In genomic region chr10:96970737-96971136, GRCm38 (mm10) we compare ENCODE assay signal across 35 mouse cellular contexts.
DNase-seq lines count a peak whose midpoint lies in the region; ATAC-seq lines count a peak whose summit lies in the region.
"Had no signal": no experiment of that assay in that cellular context is flagged by ENCODE, and none has a peak within 500 bp of the region (broad histone marks: within the 10 kb centered on the region; RNA-seq: fewer than 3 reads in every experiment).

No protein-coding gene starts in this region.

- WGBS in neural tube, embryonic 11.5 days = 59% methylated on average over 4 of the region's 4 CpGs

- no peak overlapping the region for H3K4me2 ChIP-seq in neural tube, embryonic 11.5 days (ENCODE audit: low read depth)
- H3K4me2 ChIP-seq: embryonic facial prominence, embryonic 15.5 days; forebrain, embryonic 12.5 days; heart, embryonic 13.5 days; hindbrain, embryonic 12.5 days; limb, embryonic 15.5 days; liver, embryonic 13.5 days; lung, embryonic 14.5 days had no signal

- intact Hi-C loops in left cerebral cortex, postnatal 4 days (cut with DNase I) = no loop called here
- intact Hi-C loops in left cerebral cortex, postnatal 36 days (cut with DNase I) = no loop called here
- intact Hi-C loops in heart, postnatal 36 days (cut with DNase I) = no loop called here

- H3K27me3 ChIP-seq in neural tube, embryonic 11.5 days (ENCODE audit: control insufficient read depth, insufficient read depth, low read length) = no peaks in the 10 kb centered on the region
- H3K27me3 ChIP-seq: embryonic facial prominence, embryonic 15.5 days; forebrain, embryonic 12.5 days; heart, embryonic 13.5 days; hindbrain, embryonic 12.5 days; limb, embryonic 15.5 days; liver, embryonic 13.5 days; Patski had no signal

- H3K9ac ChIP-seq in neural tube, embryonic 11.5 days (ENCODE audit: low read length) = no peak overlapping the region
- H3K9ac ChIP-seq: embryonic facial prominence, embryonic 15.5 days; forebrain, embryonic 12.5 days; forebrain, postnatal 0 days; heart, embryonic 13.5 days; hindbrain, embryonic 12.5 days; limb, embryonic 15.5 days; liver, embryonic 13.5 days; lung, embryonic 14.5 days had no signal

- no peaks in the 10 kb centered on the region for H3K4me1 ChIP-seq in neural tube, embryonic 11.5 days (ENCODE audit: control insufficient read depth, insufficient read depth, low read length)
- H3K4me1 ChIP-seq: embryonic facial prominence, embryonic 10.5 days; forebrain, embryonic 12.5 days; heart, embryonic 13.5 days; hindbrain, embryonic 12.5 days; limb, embryonic 10.5 days; limb, embryonic 15.5 days; liver, embryonic 13.5 days had no signal

- H3K4me3 ChIP-seq in neural tube, embryonic 11.5 days (ENCODE audit: low read depth, low read length) = no peak overlapping the region
- H3K4me3 ChIP-seq: embryonic facial prominence, embryonic 10.5 days; embryonic facial prominence, embryonic 15.5 days; forebrain, embryonic 12.5 days; heart, embryonic 13.5 days; hindbrain, embryonic 12.5 days; layer of hippocampus, adult 2 months; left cerebral cortex, adult 2 months; limb, embryonic 10.5 days; limb, embryonic 15.5 days; liver, embryonic 13.5 days had no signal

- H3K9me3 ChIP-seq in neural tube, embryonic 11.5 days (ENCODE audit: control insufficient read depth, low read length) = no peaks in the 10 kb centered on the region
- H3K9me3 ChIP-seq: embryonic facial prominence, embryonic 10.5 days; embryonic facial prominence, embryonic 15.5 days; forebrain, embryonic 12.5 days; heart, embryonic 13.5 days; hindbrain, embryonic 12.5 days; limb, embryonic 10.5 days; limb, embryonic 15.5 days; liver, embryonic 13.5 days had no signal

- DNase-seq in embryo, embryonic 10 days (ENCODE audit: low spot score) = peak; percentile 21
- DNase-seq in embryo, embryonic 11 days = no peak
- DNase-seq in left cerebral cortex, postnatal 4 days = peak; percentile 21
- no peak for DNase-seq in left cerebral cortex, postnatal 36 days (ENCODE audit: low spot score in 2 of 2)
- DNase-seq in neural tube, embryonic 11.5 days (ENCODE audit: low spot score) = peak; percentile 29
- no peak for DNase-seq in neural tube, embryonic 10.5 days (ENCODE audit: extremely low spot score, low spot score)
- DNase-seq in Muller cell, postnatal 12 days (ENCODE audit: inconsistent ontology term) = no peak
- DNase-seq in heart, postnatal 36 days = no peak
- DNase-seq: adrenal gland, postnatal 14 days; cerebellum, adult 11 months; cerebellum, adult 9-10 months; cerebellum, postnatal 36 days; forebrain, postnatal 0 days; gastrocnemius, postnatal 10 days; heart, postnatal 10 days; kidney, adult 2 months; kidney, postnatal 36 days; liver, embryonic 13.5 days; lung, embryonic 14.5 days; lung, postnatal 36 days; midbrain, embryonic 14.5 days; right cerebral cortex, adult 18-20 months; spleen, adult 18-20 months; thymus, postnatal 36 days had no signal

- H3K27ac ChIP-seq in neural tube, embryonic 11.5 days (ENCODE audit: low read depth, low read length) = no peak overlapping the region
- H3K27ac ChIP-seq: embryonic facial prominence, embryonic 10.5 days; embryonic facial prominence, embryonic 15.5 days; forebrain, embryonic 12.5 days; heart, embryonic 13.5 days; hindbrain, embryonic 12.5 days; layer of hippocampus, adult 2 months; left cerebral cortex, adult 2 months; limb, embryonic 10.5 days; limb, embryonic 15.5 days; liver, embryonic 13.5 days had no signal

- H3K36me3 ChIP-seq in neural tube, embryonic 11.5 days (ENCODE audit: control insufficient read depth, insufficient read depth, low read length) = no peaks in the 10 kb centered on the region
- H3K36me3 ChIP-seq: embryonic facial prominence, embryonic 10.5 days; embryonic facial prominence, embryonic 15.5 days; forebrain, embryonic 12.5 days; G1E; heart, embryonic 13.5 days; hindbrain, embryonic 12.5 days; limb, embryonic 10.5 days; limb, embryonic 15.5 days; liver, embryonic 13.5 days had no signal

- ATAC-seq in neural tube, embryonic 11.5 days (ENCODE audit: insufficient read depth, low FRiP score, low TSS enrichment) = peak; percentile 91
- ATAC-seq: forebrain, postnatal 0 days; Patski had no signal

Comparison
In these comparisons a context has a peak if more than half of its experiments do, and no peak if none do; other contexts are left out.
1. DNase-seq: peak in embryo, embryonic 10 days (single experiment), left cerebral cortex, postnatal 4 days (single experiment) and neural tube, embryonic 11.5 days (single experiment); none in embryo, embryonic 11 days (single experiment), left cerebral cortex, postnatal 36 days (0 of 2), neural tube, embryonic 10.5 days (single experiment), Muller cell, postnatal 12 days (single experiment) and heart, postnatal 36 days (0 of 2).